In genomic region chr10:86359699-86360098, GRCm38 (mm10) we compare ENCODE assay signal across 11 mouse cellular contexts. TPM values are rescaled to one million over a fixed set of nuclear protein-coding genes. Genes with fewer than 3 reads are reported as not detected.
DNase-seq lines count a peak whose midpoint lies in the region; ATAC-seq lines count a peak whose summit lies in the region.
"Had no signal": no experiment of that assay in that cellular context is flagged by ENCODE, and none has a peak within 500 bp of the region (broad histone marks: within the 10 kb centered on the region; RNA-seq: fewer than 3 reads in every experiment).

No protein-coding gene starts in this region.

- no peak overlapping the region for H3K9ac ChIP-seq in forebrain, embryonic 14.5 days (ENCODE audit: low read length)
- no peak overlapping the region for H3K9ac ChIP-seq in embryonic facial prominence, embryonic 12.5 days

- peak; percentile 55 for DNase-seq in forebrain, embryonic 14.5 days (ENCODE audit: low spot score)
- DNase-seq in forebrain, embryonic 10.5 days (ENCODE audit: extremely low spot score, low spot score) = no peak
- DNase-seq in layer of hippocampus, adult 11-12 months (ENCODE audit: low spot score) = peak; percentile 26
- no peak for DNase-seq in layer of hippocampus, postnatal 36 days
- DNase-seq in NIH3T3 (ENCODE audit: low read depth) = peak; percentile 55
- DNase-seq in frontal cortex, postnatal 36 days (ENCODE audit: low spot score in 2 of 2) = no peak
- DNase-seq in embryo, embryonic 9.5 days (ENCODE audit: extremely low spot score) = no peak
- DNase-seq: B cell, adult 2 months; kidney, postnatal 25 days had no signal

- peak; percentile 37; the same call in 1 of the 2 replicates for ATAC-seq in forebrain, embryonic 14.5 days
- no peak for ATAC-seq in embryonic facial prominence, embryonic 12.5 days (ENCODE audit: insufficient number of reproducible peaks, insufficient read depth, low FRiP score, low TSS enrichment)

- H3K4me1 ChIP-seq in forebrain, embryonic 14.5 days (ENCODE audit: control insufficient read depth, insufficient read depth, low read length) = no peaks in the 10 kb centered on the region
- H3K4me1 ChIP-seq in forebrain, embryonic 10.5 days = peaks cover 16% of the 10 kb centered on the region
- H3K4me1 ChIP-seq in embryonic facial prominence, embryonic 12.5 days = peaks cover 12% of the 10 kb centered on the region; the same call in 1 of the 2 replicates

- H3K27ac ChIP-seq in forebrain, embryonic 14.5 days (ENCODE audit: low read depth, low read length) = no peak overlapping the region
- H3K27ac ChIP-seq in forebrain, embryonic 10.5 days = no peak overlapping the region
- H3K27ac ChIP-seq in embryonic facial prominence, embryonic 12.5 days = 0 out of 2 replicates have a peak overlapping the region, but pooled peaks have one; percentile 41
- H3K27ac ChIP-seq: heart, adult 2 months had no signal

- H3K9me3 ChIP-seq in forebrain, embryonic 14.5 days (replicated peaks; ENCODE audit: control insufficient read depth, low read length) = no peaks in the 10 kb centered on the region
- H3K9me3 ChIP-seq in forebrain, embryonic 10.5 days = no peaks in the 10 kb centered on the region
- H3K9me3 ChIP-seq in embryonic facial prominence, embryonic 12.5 days = no peaks in the 10 kb centered on the region

- no peaks in the 10 kb centered on the region for H3K27me3 ChIP-seq in forebrain, embryonic 14.5 days (replicated peaks; ENCODE audit: control insufficient read depth, insufficient read depth, low read length)
- H3K27me3 ChIP-seq in forebrain, embryonic 10.5 days (ENCODE audit: poor library complexity, severe bottlenecking) = no peaks in the 10 kb centered on the region
- no peaks in the 10 kb centered on the region for H3K27me3 ChIP-seq in embryonic facial prominence, embryonic 12.5 days

- no peaks in the 10 kb centered on the region for H3K36me3 ChIP-seq in forebrain, embryonic 14.5 days (ENCODE audit: control insufficient read depth, insufficient read depth, low read length)
- no peaks in the 10 kb centered on the region for H3K36me3 ChIP-seq in forebrain, embryonic 10.5 days (replicated peaks)
- H3K36me3 ChIP-seq in embryonic facial prominence, embryonic 12.5 days = no peaks in the 10 kb centered on the region

- H3K4me3 ChIP-seq in forebrain, embryonic 14.5 days (ENCODE audit: low read depth, low read length) = no peak overlapping the region
- no peak overlapping the region for H3K4me3 ChIP-seq in forebrain, embryonic 10.5 days
- no peak overlapping the region for H3K4me3 ChIP-seq in embryonic facial prominence, embryonic 12.5 days
- H3K4me3 ChIP-seq: heart, adult 2 months had no signal

- 46% methylated on average over 4 of the region's 4 CpGs for WGBS in forebrain, embryonic 14.5 days
- 77% methylated on average over 4 of the region's 4 CpGs for WGBS in forebrain, embryonic 10.5 days
- 34% methylated on average over 4 of the region's 4 CpGs for WGBS in embryonic facial prominence, embryonic 12.5 days

- H3K4me2 ChIP-seq in forebrain, embryonic 14.5 days (ENCODE audit: low read length) = no peak overlapping the region
- H3K4me2 ChIP-seq in embryonic facial prominence, embryonic 12.5 days (replicated peaks) = no peak overlapping the region

RNA-seq across cellular contexts. Expression of gene Timp3, which starts 59.5 kb away (rescaled TPM):
- polyA plus RNA-seq in forebrain, embryonic 14.5 days (2014; fragmentation: Nextera tagmentation; extraction: Ambion mirVana) = 7.9 and 13.8 TPM in 2 replicates
- 22.1 and 22.4 TPM in 2 replicates for polyA plus RNA-seq in forebrain, embryonic 10.5 days (2016; fragmentation: Nextera tagmentation; extraction: Ambion mirVana)
- 10 to 100 TPM; 49.2 to 60.3 TPM for total RNA-seq in layer of hippocampus, postnatal 36 days (2021)
- 66.3 and 66.4 TPM in 2 replicates for polyA plus RNA-seq in embryonic facial prominence, embryonic 12.5 days (2016; fragmentation: Nextera tagmentation; extraction: Ambion mirVana)

Comparison
In these comparisons a context has a peak if more than half of its experiments do, and no peak if none do; other contexts are left out.
1. DNase-seq: peak in forebrain, embryonic 14.5 days (single experiment), layer of hippocampus, adult 11-12 months (single experiment) and NIH3T3 (single experiment); none in forebrain, embryonic 10.5 days (single experiment), layer of hippocampus, postnatal 36 days (0 of 2), frontal cortex, postnatal 36 days (0 of 2) and embryo, embryonic 9.5 days (single experiment).